8 mouse cellular contexts compared by ENCODE assay signal in the genomic region with DNA sequence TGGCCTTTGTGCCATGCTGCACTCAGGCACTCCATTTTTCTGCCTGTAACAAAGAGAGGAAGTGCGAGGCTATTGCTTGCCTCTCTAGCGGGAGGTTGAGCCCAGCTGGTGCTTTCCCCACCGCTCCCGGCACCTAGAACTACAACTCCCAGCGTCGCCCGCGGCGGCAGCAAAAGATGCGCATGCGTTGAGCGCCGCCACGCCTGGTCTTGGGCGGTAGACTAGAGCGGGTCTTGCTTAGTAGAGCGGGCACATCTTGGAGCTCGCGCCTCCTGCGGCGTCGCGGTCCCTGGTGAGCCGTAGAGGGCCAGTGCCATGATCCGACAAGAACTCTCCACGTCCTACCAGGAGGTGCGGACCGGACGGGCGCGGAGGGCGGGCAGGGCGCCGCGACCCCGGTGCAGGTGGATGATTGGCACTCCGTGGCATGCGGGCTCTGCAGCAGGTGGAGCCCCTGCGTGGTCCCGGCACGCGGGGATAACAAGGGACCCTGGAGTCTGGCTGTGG. TPM values are rescaled to one million over a fixed set of nuclear protein-coding genes. Genes with fewer than 3 reads are reported as not detected.
DNase-seq lines count a peak whose midpoint lies in the region; ATAC-seq and TF ChIP-seq lines count a peak whose summit lies in the region.

A gene (plus strand): TSS at position 187 of the 507 bp plus-strand sequence.

- intact Hi-C loops in heart, postnatal 14 days (cut with DNase I) = no loop called here

- peak within 1 kb of the TSS; percentile 88 for H3K4me2 ChIP-seq in forebrain, embryonic 13.5 days
- peak within 1 kb of the TSS; percentile 83 for H3K4me2 ChIP-seq in neural tube, embryonic 15.5 days

- H3K4me1 ChIP-seq in E14TG2a.4 (replicated peaks; ENCODE audit: low read depth, low read length) = peaks cover 22% of the 10 kb centered on the region
- peaks cover 28% of the 10 kb centered on the region for H3K4me1 ChIP-seq in forebrain, embryonic 13.5 days
- H3K4me1 ChIP-seq in neural tube, embryonic 15.5 days = peaks cover 35% of the 10 kb centered on the region

- H3K27me3 ChIP-seq in E14TG2a.4 (ENCODE audit: insufficient read depth, low read length) = peaks cover 51% of the 10 kb centered on the region
- H3K27me3 ChIP-seq in forebrain, embryonic 13.5 days = peaks cover 3% of the 10 kb centered on the region; the same call in 1 of the 2 replicates
- H3K27me3 ChIP-seq in neural tube, embryonic 15.5 days (replicated peaks) = no peaks in the 10 kb centered on the region

- no peaks in the 10 kb centered on the region for H3K9me3 ChIP-seq in E14TG2a.4 (ENCODE audit: low read length)
- H3K9me3 ChIP-seq in forebrain, embryonic 13.5 days (replicated peaks) = no peaks in the 10 kb centered on the region
- no peaks in the 10 kb centered on the region for H3K9me3 ChIP-seq in neural tube, embryonic 15.5 days (replicated peaks)

- H3K36me3 ChIP-seq in E14TG2a.4 (ENCODE audit: insufficient read depth, low read length) = peaks cover 8% of the 10 kb centered on the region; the same call in 1 of the 2 replicates
- H3K36me3 ChIP-seq in forebrain, embryonic 13.5 days (ENCODE audit: poor library complexity, severe bottlenecking) = peaks cover 6% of the 10 kb centered on the region; the same call in 1 of the 2 replicates
- H3K36me3 ChIP-seq in neural tube, embryonic 15.5 days = no peaks in the 10 kb centered on the region

- H3K27ac ChIP-seq in forebrain, embryonic 13.5 days = peak within 1 kb of the TSS; percentile 79
- H3K27ac ChIP-seq in neural tube, embryonic 15.5 days (replicated peaks) = peak within 1 kb of the TSS; percentile 88

- peak within 1 kb of the TSS; percentile 88 for H3K9ac ChIP-seq in forebrain, embryonic 13.5 days
- H3K9ac ChIP-seq in neural tube, embryonic 15.5 days (replicated peaks) = peak within 1 kb of the TSS; percentile 92

- no peak for TF ChIP-seq CTCF in E14TG2a.4 (conservative IDR thresholded peaks at IDR 0.05; ENCODE audit: low read length)

- H3K4me3 ChIP-seq in E14TG2a.4 (replicated peaks; ENCODE audit: low read length) = peak within 1 kb of the TSS; percentile 92
- peak within 1 kb of the TSS; percentile 87 for H3K4me3 ChIP-seq in forebrain, embryonic 13.5 days
- H3K4me3 ChIP-seq in neural tube, embryonic 15.5 days (replicated peaks) = peak within 1 kb of the TSS; percentile 93

- DNase-seq in c-Kit-positive CD71-positive TER-119-positive erythroid progenitor cells, embryonic 14.5 days (ENCODE audit: low spot score) = peak; percentile 94
- peak; percentile 96 for DNase-seq in heart, postnatal 14 days
- peak; percentile 95 for DNase-seq in layer of hippocampus, adult 11-12 months (ENCODE audit: low spot score)
- DNase-seq in lung, adult 18-20 months = peak; percentile 96
- peak; percentile 93 for DNase-seq in testis, postnatal 14 days (ENCODE audit: low spot score)

- WGBS in forebrain, embryonic 13.5 days = under 1% methylated on average over 41 of the region's 42 CpGs
- WGBS in neural tube, embryonic 15.5 days = under 1% methylated on average over 42 of the region's 42 CpGs

- ATAC-seq in forebrain, embryonic 13.5 days = peak; percentile 97
- ATAC-seq in neural tube, embryonic 15.5 days (ENCODE audit: low FRiP score) = peak; percentile 95

RNA-seq across cellular contexts. Expression of the gene that starts here (rescaled TPM):
- 41.3 and 43.9 TPM in 2 replicates for polyA plus RNA-seq in forebrain, embryonic 13.5 days (2015; fragmentation: Nextera tagmentation; extraction: Ambion mirVana)
- 1 to 10 TPM; 3.4 to 4.7 TPM for total RNA-seq in heart, postnatal 14 days (2021)
- 29.8 and 30.6 TPM in 2 replicates for polyA plus RNA-seq in neural tube, embryonic 15.5 days (2015; fragmentation: Nextera tagmentation; extraction: Ambion mirVana)

Comparison
In these comparisons a context has a peak if more than half of its experiments do, and no peak if none do; other contexts are left out.
1. Peak in every context shown above with its lines: DNase-seq, ATAC-seq, H3K4me3 ChIP-seq and H3K27ac ChIP-seq.